Mouse (Mus musculus): Measurements from ENCODE around the gene Padi2. TPM values are rescaled to one million over a fixed set of nuclear protein-coding genes. Genes with fewer than 3 reads are reported as not detected.

The Padi2 gene
- polyA plus RNA-seq, 1 experiment from 2014 or later = 2.5 TPM

DNA sequence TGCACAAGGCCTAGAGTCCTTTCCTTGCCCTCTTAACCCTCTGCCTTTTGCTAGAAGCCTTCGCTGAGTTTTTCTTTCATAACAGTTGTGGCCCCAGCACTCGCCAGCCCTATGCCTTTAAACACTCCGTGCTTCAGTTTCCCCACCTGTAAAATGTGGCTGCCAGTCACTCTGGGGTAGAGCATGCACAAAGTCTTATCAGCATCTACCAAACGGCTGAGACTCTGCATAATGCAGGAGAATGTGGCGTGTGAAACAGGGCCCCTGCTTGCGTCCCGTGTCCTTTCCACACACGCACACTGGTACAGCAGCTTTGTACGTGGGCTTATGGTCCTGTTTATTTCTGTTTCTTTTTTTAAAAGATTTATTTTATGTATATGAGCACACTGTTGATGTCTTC lies 90.7 kb downstream of the Padi2 start:
- H3K36me3 ChIP-seq = peaks cover 93% of the 10 kb centered on the region
- ATAC-seq = peak; percentile 66

More for the DNA sequence above, 90.7 kb downstream of the Padi2 start:
- Histone ChIP-seq H3K9ac (no peak overlapping the region; the same call in 1 of the 2 replicates), H3K4me1 (peaks cover 16% of the 10 kb centered on the region), H3K9me3 (replicated peaks) (no peaks in the 10 kb centered on the region), H3K27me3 (replicated peaks) (no peaks in the 10 kb centered on the region), H3K4me3 (no peak overlapping the region), H3K4me2 (0 out of 2 replicates have a peak overlapping the region, but pooled peaks have one; percentile 4), H3K27ac (no peak overlapping the region)
- WGBS (ENCODE audit: insufficient replicate concordance) = 39% methylated on average over 9 of the region's 9 CpGs

Other genes starting within 250 kb of the Padi2 start
- 3.5 and 3.7 TPM in 2 replicates for gene Arhgef10l, start 240.3 kb upstream of the Padi2 start, polyA plus RNA-seq (2016; fragmentation: Nextera tagmentation; extraction: Ambion mirVana)
- gene Rcc2, start 205.8 kb upstream of the Padi2 start, polyA plus RNA-seq (2016; fragmentation: Nextera tagmentation; extraction: Ambion mirVana) = 100 and 102 TPM in 2 replicates
- gene Padi6, start 163.7 kb upstream of the Padi2 start, polyA plus RNA-seq (2016; fragmentation: Nextera tagmentation; extraction: Ambion mirVana) = not detected in 2 replicates
- 0.63 and 0.91 TPM in 2 replicates for gene Padi4, start 132.1 kb upstream of the Padi2 start, polyA plus RNA-seq (2016; fragmentation: Nextera tagmentation; extraction: Ambion mirVana)
- gene Padi3, start 95.7 kb upstream of the Padi2 start, polyA plus RNA-seq (2016; fragmentation: Nextera tagmentation; extraction: Ambion mirVana) = 0.37 and 0.47 TPM in 2 replicates
- gene Padi1, start 60.6 kb upstream of the Padi2 start, polyA plus RNA-seq (2016; fragmentation: Nextera tagmentation; extraction: Ambion mirVana) = 0.10 TPM in 1 of 2 replicates, not detected in the other
- gene Sdhb, start 54.9 kb downstream of the Padi2 start, polyA plus RNA-seq (2016; fragmentation: Nextera tagmentation; extraction: Ambion mirVana) = 241 and 248 TPM in 2 replicates
- gene Atp13a2, start 80.5 kb downstream of the Padi2 start, polyA plus RNA-seq (2016; fragmentation: Nextera tagmentation; extraction: Ambion mirVana) = 30.8 and 31.4 TPM in 2 replicates
- 40.7 and 46.7 TPM in 2 replicates for gene Mfap2, start 104.1 kb downstream of the Padi2 start, polyA plus RNA-seq (2016; fragmentation: Nextera tagmentation; extraction: Ambion mirVana)
- gene Crocc, start 154.2 kb downstream of the Padi2 start, polyA plus RNA-seq (2016; fragmentation: Nextera tagmentation; extraction: Ambion mirVana) = 1.8 and 2.0 TPM in 2 replicates
- gene Necap2, start 172.0 kb downstream of the Padi2 start, polyA plus RNA-seq (2016; fragmentation: Nextera tagmentation; extraction: Ambion mirVana) = 136 and 143 TPM in 2 replicates
- gene Spata21, start 182.0 kb downstream of the Padi2 start, polyA plus RNA-seq (2016; fragmentation: Nextera tagmentation; extraction: Ambion mirVana) = 0.05 TPM in 1 of 2 replicates, not detected in the other
- 21.3 and 22.1 TPM in 2 replicates for gene Szrd1, start 233.4 kb downstream of the Padi2 start, polyA plus RNA-seq (2016; fragmentation: Nextera tagmentation; extraction: Ambion mirVana)
- gene Fbxo42, start 241.6 kb downstream of the Padi2 start, polyA plus RNA-seq (2016; fragmentation: Nextera tagmentation; extraction: Ambion mirVana) = 21.6 and 26.0 TPM in 2 replicates

Data from liver, embryonic 12.5 days (tissue).